Mouse (Mus musculus) megakaryocyte, embryonic 14.5 days (primary cell): Measurements from ENCODE around the gene Rnls.

Source experiments
- FLI1 ChIP-seq: IDR thresholded peaks from 2 replicates; pipeline ENCODE4 v1.6.1; 2012; ENCODE audit warnings: low read length, inconsistent platforms, mixed read lengths
- GATA1 ChIP-seq: IDR thresholded peaks from 3 replicates; pipeline ENCODE4 v1.6.1; 2012; ENCODE audit warnings: mixed read lengths, low read length, inconsistent platforms, borderline replicate concordance

- TF ChIP-seq GATA1 = no peak
- TF ChIP-seq FLI1 = no peak
These were observed 165.1 kb downstream of the Rnls start for GRCm38 (mm10) chr19:33227004-33227403.
